ENCODE assay signal across 40 mouse cellular contexts in the genomic region with DNA sequence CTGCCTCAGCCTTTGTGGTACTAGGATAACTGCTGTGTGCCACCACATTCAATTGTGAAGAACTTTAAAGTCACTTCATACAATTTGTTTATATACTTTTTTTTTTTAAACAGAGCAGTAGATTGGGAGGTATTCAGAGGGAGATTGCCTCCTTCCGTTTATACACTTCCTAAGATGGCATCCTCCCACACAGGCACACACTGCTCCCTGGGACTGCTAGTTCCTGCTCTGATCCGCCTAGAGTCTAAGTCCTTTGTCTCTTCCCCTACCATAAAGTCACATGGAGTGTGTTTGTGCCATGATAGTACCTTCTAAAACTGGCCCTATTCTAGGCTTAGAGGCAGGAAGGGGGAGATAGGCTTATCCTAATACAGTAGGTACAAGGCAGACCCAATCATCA. TPM values are rescaled to one million over a fixed set of nuclear protein-coding genes. Genes with fewer than 3 reads are reported as not detected.
"Had no signal": no experiment of that assay in that cellular context is flagged by ENCODE, and none has a peak within 500 bp of the region (broad histone marks: within the 10 kb centered on the region; RNA-seq: fewer than 3 reads in every experiment).

No protein-coding gene starts in this region.

- H3K27ac ChIP-seq: embryonic facial prominence, embryonic 10.5 days; embryonic facial prominence, embryonic 12.5 days; embryonic facial prominence, embryonic 13.5 days; embryonic facial prominence, embryonic 15.5 days; forebrain, embryonic 10.5 days; forebrain, embryonic 12.5 days; forebrain, embryonic 13.5 days; forebrain, embryonic 15.5 days; gastrocnemius, adult 2 months; heart, adult 2 months had no signal

- H3K4me3 ChIP-seq: embryonic facial prominence, embryonic 10.5 days; embryonic facial prominence, embryonic 12.5 days; embryonic facial prominence, embryonic 13.5 days; embryonic facial prominence, embryonic 15.5 days; erythroblast, embryonic 14.5 days; forebrain, embryonic 10.5 days; forebrain, embryonic 12.5 days; forebrain, embryonic 13.5 days; forebrain, embryonic 15.5 days; gastrocnemius, adult 2 months; heart, adult 2 months had no signal

- ATAC-seq: forebrain, embryonic 13.5 days; forebrain, embryonic 14.5 days; forebrain, embryonic 15.5 days; forebrain, embryonic 16.5 days; forebrain, postnatal 0 days had no signal

- DNase-seq: cerebellum, adult 2 months; cerebellum, adult 8-10 months; cerebellum, adult 9-10 months; cerebellum, adult 9-11 months; cerebellum, postnatal 10 days; cerebellum, postnatal 14 days; cerebellum, postnatal 25 days; cerebellum, postnatal 36 days; embryo, embryonic 11 days; forebrain, postnatal 0 days; gastrocnemius, adult 2 months; gastrocnemius, postnatal 10 days; gastrocnemius, postnatal 14 days; gastrocnemius, postnatal 25 days; gastrocnemius, postnatal 36 days; heart, adult 11 months; heart, adult 18-20 months; heart, adult 2 months had no signal

RNA-seq across cellular contexts. Expression of a gene that starts 2.7 kb away (rescaled TPM):
- total RNA-seq: common myeloid progenitor, adult 5-6 weeks; forebrain, postnatal 0 days; gastrocnemius, adult 18-20 months; gastrocnemius, adult 2 months; gastrocnemius, adult 8-10 months; gastrocnemius, postnatal 10 days; gastrocnemius, postnatal 14 days; gastrocnemius, postnatal 25 days; gastrocnemius, postnatal 36 days; gastrocnemius, postnatal 4 days; heart, adult 18-20 months; heart, adult 2 months; heart, adult 8-10 months had no signal
- polyA plus RNA-seq: cerebellum, adult 2 months; erythroblast, embryonic 14.5 days had no signal

RNA-seq across cellular contexts. Expression of a gene that starts 23.2 kb away (rescaled TPM):
- total RNA-seq: common myeloid progenitor, adult 5-6 weeks; granulocyte monocyte progenitor cell, adult 5-6 weeks had no signal
- polyA plus RNA-seq: erythroblast, embryonic 14.5 days had no signal

RNA-seq across cellular contexts. Expression of a gene that starts 31.7 kb away (rescaled TPM):
- total RNA-seq: common myeloid progenitor, adult 5-6 weeks; forebrain, postnatal 0 days; gastrocnemius, adult 18-20 months; gastrocnemius, adult 2 months; gastrocnemius, postnatal 14 days; gastrocnemius, postnatal 25 days; gastrocnemius, postnatal 36 days; gastrocnemius, postnatal 4 days had no signal
- polyA plus RNA-seq: cortical plate, adult 2 months; embryonic facial prominence, embryonic 11.5 days; embryonic facial prominence, embryonic 12.5 days; embryonic facial prominence, embryonic 13.5 days; embryonic facial prominence, embryonic 14.5 days; erythroblast, embryonic 14.5 days; forebrain, embryonic 10.5 days; forebrain, embryonic 12.5 days; forebrain, embryonic 13.5 days; forebrain, embryonic 14.5 days; forebrain, embryonic 15.5 days; forebrain, embryonic 16.5 days; forebrain, postnatal 0 days; frontal cortex, adult 2 months; gonadal fat pad, adult 2 months had no signal

RNA-seq across cellular contexts. Expression of a gene that starts 41.6 kb away (rescaled TPM):
- total RNA-seq: common myeloid progenitor, adult 5-6 weeks; granulocyte monocyte progenitor cell, adult 5-6 weeks had no signal
- polyA plus RNA-seq: erythroblast, embryonic 14.5 days had no signal
